Mouse (Mus musculus): Measurements from ENCODE around the gene Pias3. TPM values are rescaled to one million over a fixed set of nuclear protein-coding genes. Genes with fewer than 3 reads are reported as not detected.
A peak's percentile ranks its signal among the peaks of the same experiment; 100 is the strongest.

Gene Pias3
- total and polyA plus RNA-seq, 3 experiments, result 5.5 to 12.5 (median 12.1) TPM

- H3K36me3 ChIP-seq (replicated peaks), result peaks cover 91% of the 10 kb centered on the region
- ATAC-seq (ENCODE audit: extremely low read depth, insufficient number of reproducible peaks, low FRiP score, poor library complexity, severe bottlenecking), result no peak
Measured at GRCm38 (mm10) chr3:96715854-96716253, 19.7 kb downstream of the Pias3 start.

GRCm38 (mm10) chr3:96719173-96719572 lies 23.0 kb downstream of the Pias3 start:
- Histone ChIP-seq H3K4me3 (ENCODE audit: low read depth, low read length) (no peak overlapping the region), H3K36me3 (replicated peaks) (peaks cover 91% of the 10 kb centered on the region), H3K4me1 (ENCODE audit: insufficient read depth, low read depth, low read length) (peaks cover 15% of the 10 kb centered on the region; the same call in 1 of the 2 replicates), H3K9me3 (replicated peaks) (no peaks in the 10 kb centered on the region), H3K27me3 (ENCODE audit: insufficient read depth, low read length) (no peaks in the 10 kb centered on the region)
- no peak for ATAC-seq (ENCODE audit: extremely low read depth, insufficient number of reproducible peaks, low FRiP score, poor library complexity, severe bottlenecking)
- no peak for DNase-seq (ENCODE audit: low spot score)
- TF ChIP-seq POLR2AphosphoS5 (IDR thresholded peaks at IDR 0.05; ENCODE audit: insufficient replicate concordance, low read depth, low read length) (no peak), GATA2 (IDR thresholded peaks at IDR 0.05; ENCODE audit: borderline replicate concordance, low read depth, low read length) (no peak), CTCF (IDR thresholded peaks at IDR 0.05; ENCODE audit: low read depth, low read length) (no peak), GATA1 (IDR thresholded peaks at IDR 0.05; ENCODE audit: borderline replicate concordance, low read length) (no peak), TAL1 (conservative IDR thresholded peaks at IDR 0.05; ENCODE audit: low read depth, low read length) (no peak)

More at GRCm38 (mm10) chr3:96715854-96716253, 19.7 kb downstream of the Pias3 start:
- H3K9me3 ChIP-seq (replicated peaks), result no peaks in the 10 kb centered on the region
- DNase-seq (ENCODE audit: low spot score), result no peak
- TF ChIP-seq CTCF (IDR thresholded peaks at IDR 0.05; ENCODE audit: low read depth, low read length) (no peak), GATA1 (IDR thresholded peaks at IDR 0.05; ENCODE audit: borderline replicate concordance, low read length) (no peak), POLR2AphosphoS5 (IDR thresholded peaks at IDR 0.05; ENCODE audit: insufficient replicate concordance, low read depth, low read length) (no peak), GATA2 (IDR thresholded peaks at IDR 0.05; ENCODE audit: borderline replicate concordance, low read depth, low read length) (no peak), TAL1 (conservative IDR thresholded peaks at IDR 0.05; ENCODE audit: low read depth, low read length) (no peak)
- no peak overlapping the region for H3K4me3 ChIP-seq (ENCODE audit: low read depth, low read length)
- 0 out of 2 replicates have a peak, but pooled peaks cover 3% of the 10 kb centered on the region for H3K4me1 ChIP-seq (ENCODE audit: insufficient read depth, low read depth, low read length)
- H3K27me3 ChIP-seq (ENCODE audit: insufficient read depth, low read length), result no peaks in the 10 kb centered on the region

GRCm38 (mm10) chr3:96727343-96727827 lies 31.2 kb downstream of the Pias3 start, which contains the start of the genes Polr3c and Rnf115:
TSS of gene Polr3c (minus strand) at chr3:96727628.
TSS of gene Rnf115 (plus strand) at chr3:96727664.
- H3K4me1 ChIP-seq (ENCODE audit: insufficient read depth, low read depth, low read length), result peaks cover 47% of the 10 kb centered on the region
- no peaks in the 10 kb centered on the region for H3K9me3 ChIP-seq (replicated peaks)
- peak; percentile 90 for DNase-seq (ENCODE audit: low spot score)
- peak within 1 kb of the TSS; percentile 99 for H3K4me3 ChIP-seq (ENCODE audit: low read depth, low read length)
- H3K27me3 ChIP-seq (ENCODE audit: insufficient read depth, low read length), result no peaks in the 10 kb centered on the region
- TF ChIP-seq TAL1 (conservative IDR thresholded peaks at IDR 0.05; ENCODE audit: low read depth, low read length) (no peak), CTCF (IDR thresholded peaks at IDR 0.05; ENCODE audit: low read depth, low read length) (no peak), POLR2AphosphoS5 (IDR thresholded peaks at IDR 0.05; ENCODE audit: insufficient replicate concordance, low read depth, low read length) (no peak), GATA1 (IDR thresholded peaks at IDR 0.05; ENCODE audit: borderline replicate concordance, low read length) (no peak), GATA2 (IDR thresholded peaks at IDR 0.05; ENCODE audit: borderline replicate concordance, low read depth, low read length) (no peak)
- peaks cover 40% of the 10 kb centered on the region for H3K36me3 ChIP-seq (replicated peaks)
- ATAC-seq (ENCODE audit: extremely low read depth, insufficient number of reproducible peaks, low FRiP score, poor library complexity, severe bottlenecking), result peak; percentile 96

- Histone ChIP-seq H3K27me3 (ENCODE audit: insufficient read depth, low read length) (no peaks in the 10 kb centered on the region), H3K4me1 (ENCODE audit: insufficient read depth, low read depth, low read length) (peaks cover 44% of the 10 kb centered on the region), H3K36me3 (replicated peaks) (peaks cover 36% of the 10 kb centered on the region), H3K9me3 (replicated peaks) (no peaks in the 10 kb centered on the region), H3K4me3 (ENCODE audit: low read depth, low read length) (peak overlapping the region; percentile 99)
- DNase-seq (ENCODE audit: low spot score) (peak; percentile 18), ATAC-seq (ENCODE audit: extremely low read depth, insufficient number of reproducible peaks, low FRiP score, poor library complexity, severe bottlenecking) (no peak)
- TF ChIP-seq POLR2AphosphoS5 (IDR thresholded peaks at IDR 0.05; ENCODE audit: insufficient replicate concordance, low read depth, low read length) (no peak), GATA2 (IDR thresholded peaks at IDR 0.05; ENCODE audit: borderline replicate concordance, low read depth, low read length) (no peak), GATA1 (IDR thresholded peaks at IDR 0.05; ENCODE audit: borderline replicate concordance, low read length) (no peak), CTCF (IDR thresholded peaks at IDR 0.05; ENCODE audit: low read depth, low read length) (no peak)
Measured at GRCm38 (mm10) chr3:96727828-96728633, 31.8 kb downstream of the Pias3 start.

GRCm38 (mm10) chr3:96728634-96729402 lies 32.6 kb downstream of the Pias3 start:
- H3K4me1 ChIP-seq (ENCODE audit: insufficient read depth, low read depth, low read length), result peaks cover 37% of the 10 kb centered on the region

More at GRCm38 (mm10) chr3:96728634-96729402, 32.6 kb downstream of the Pias3 start:
- TF ChIP-seq POLR2AphosphoS5 (IDR thresholded peaks at IDR 0.05; ENCODE audit: insufficient replicate concordance, low read depth, low read length) (no peak), GATA1 (IDR thresholded peaks at IDR 0.05; ENCODE audit: borderline replicate concordance, low read length) (no peak), GATA2 (IDR thresholded peaks at IDR 0.05; ENCODE audit: borderline replicate concordance, low read depth, low read length) (no peak), CTCF (IDR thresholded peaks at IDR 0.05; ENCODE audit: low read depth, low read length) (no peak), TAL1 (conservative IDR thresholded peaks at IDR 0.05; ENCODE audit: low read depth, low read length) (no peak)
- no peak for ATAC-seq (ENCODE audit: extremely low read depth, insufficient number of reproducible peaks, low FRiP score, poor library complexity, severe bottlenecking)
- no peak for DNase-seq (ENCODE audit: low spot score)
- Histone ChIP-seq H3K4me3 (ENCODE audit: low read depth, low read length) (peak overlapping the region; percentile 99; the same call in 1 of the 2 replicates), H3K9me3 (replicated peaks) (no peaks in the 10 kb centered on the region), H3K27me3 (ENCODE audit: insufficient read depth, low read length) (no peaks in the 10 kb centered on the region), H3K36me3 (replicated peaks) (peaks cover 28% of the 10 kb centered on the region)

Measured in G1E (cell line).